Comparison of ENCODE assay signal across 8 mouse cellular contexts in genomic region chr8:89785011-89785410, GRCm38 (mm10).
DNase-seq lines count a peak whose midpoint lies in the region; ATAC-seq and TF ChIP-seq lines count a peak whose summit lies in the region.

No protein-coding gene starts in this region.

- H3K27me3 ChIP-seq in kidney, embryonic 16.5 days (ENCODE audit: insufficient read depth, low read length), result no peaks in the 10 kb centered on the region
- peaks cover 88% of the 10 kb centered on the region for H3K27me3 ChIP-seq in limb, embryonic 13.5 days
- H3K27me3 ChIP-seq in neural tube, embryonic 13.5 days, result peaks cover 35% of the 10 kb centered on the region

- peak; percentile 18 for DNase-seq in 3134 (ENCODE audit: extremely low read depth, insufficient read length, low spot score)
- DNase-seq in Muller cell, postnatal 12 days (ENCODE audit: inconsistent ontology term), result peak; percentile 72
- DNase-seq in cerebellum, postnatal 25 days, result peak; percentile 65 to 81
- DNase-seq in gastrocnemius, adult 2 months, result peak; percentile 38
- DNase-seq in urinary bladder, postnatal 4 days (ENCODE audit: low spot score in 2 of 2), result peak; percentile 28 to 66

- no peak overlapping the region for H3K4me3 ChIP-seq in gastrocnemius, adult 2 months
- H3K4me3 ChIP-seq in kidney, embryonic 16.5 days (ENCODE audit: low read length), result no peak overlapping the region
- H3K4me3 ChIP-seq in limb, embryonic 13.5 days, result no peak overlapping the region
- no peak overlapping the region for H3K4me3 ChIP-seq in neural tube, embryonic 13.5 days

- no peak overlapping the region for H3K9ac ChIP-seq in kidney, embryonic 16.5 days (replicated peaks; ENCODE audit: low read length)
- H3K9ac ChIP-seq in limb, embryonic 13.5 days, result no peak overlapping the region
- no peak overlapping the region for H3K9ac ChIP-seq in neural tube, embryonic 13.5 days

- no peaks in the 10 kb centered on the region for H3K36me3 ChIP-seq in kidney, embryonic 16.5 days (ENCODE audit: insufficient read depth, low read length)
- H3K36me3 ChIP-seq in limb, embryonic 13.5 days, result no peaks in the 10 kb centered on the region
- H3K36me3 ChIP-seq in neural tube, embryonic 13.5 days, result no peaks in the 10 kb centered on the region

- 0 out of 2 replicates have a peak, but pooled peaks have one; percentile 29 for ATAC-seq in kidney, embryonic 16.5 days (ENCODE audit: low FRiP score, low TSS enrichment)
- ATAC-seq in limb, embryonic 13.5 days (ENCODE audit: low FRiP score, low read depth), result 0 out of 2 replicates have a peak, but pooled peaks have one; percentile 11
- peak; percentile 48; the same call in 1 of the 2 replicates for ATAC-seq in neural tube, embryonic 13.5 days (ENCODE audit: low read depth)

- WGBS in kidney, embryonic 16.5 days, result 12% methylated on average over 7 of the region's 7 CpGs
- 11% methylated on average over 7 of the region's 7 CpGs for WGBS in limb, embryonic 13.5 days
- 16% methylated on average over 7 of the region's 7 CpGs for WGBS in neural tube, embryonic 13.5 days

- intact Hi-C loops in gastrocnemius, adult 2 months (cut with DNase I), result no loop called here

- no peak overlapping the region for H3K4me2 ChIP-seq in kidney, embryonic 16.5 days (replicated peaks; ENCODE audit: low read depth, low read length)
- no peak overlapping the region for H3K4me2 ChIP-seq in limb, embryonic 13.5 days (replicated peaks)
- H3K4me2 ChIP-seq in neural tube, embryonic 13.5 days, result no peak overlapping the region

- TF ChIP-seq CTCF in gastrocnemius, adult 2 months (IDR thresholded peaks at IDR 0.05), result peak; percentile 86

- H3K27ac ChIP-seq in gastrocnemius, adult 2 months, result no peak overlapping the region
- H3K27ac ChIP-seq in kidney, embryonic 16.5 days (ENCODE audit: low read length), result no peak overlapping the region
- no peak overlapping the region for H3K27ac ChIP-seq in limb, embryonic 13.5 days
- no peak overlapping the region for H3K27ac ChIP-seq in neural tube, embryonic 13.5 days (replicated peaks)

- no peaks in the 10 kb centered on the region for H3K9me3 ChIP-seq in kidney, embryonic 16.5 days (ENCODE audit: low read length)
- H3K9me3 ChIP-seq in limb, embryonic 13.5 days, result no peaks in the 10 kb centered on the region
- no peaks in the 10 kb centered on the region for H3K9me3 ChIP-seq in neural tube, embryonic 13.5 days

- H3K4me1 ChIP-seq in kidney, embryonic 16.5 days (ENCODE audit: insufficient read depth, low read length), result peaks cover 24% of the 10 kb centered on the region
- H3K4me1 ChIP-seq in limb, embryonic 13.5 days, result peaks cover 18% of the 10 kb centered on the region; the same call in 1 of the 2 replicates
- H3K4me1 ChIP-seq in neural tube, embryonic 13.5 days (replicated peaks), result peaks cover 36% of the 10 kb centered on the region

Comparison
In these comparisons a context has a peak if more than half of its experiments do, and no peak if none do; other contexts are left out.
1. DNase-seq: peak in every context shown above with its lines; median percentile 73 in cerebellum, postnatal 25 days; 72 in Muller cell, postnatal 12 days; 47 in urinary bladder, postnatal 4 days; 38 in gastrocnemius, adult 2 months; 18 in 3134.